ENCODE assay signal across 8 mouse cellular contexts in genomic region chr17:22417510-22417909, GRCm38 (mm10). TPM values are rescaled to one million over a fixed set of nuclear protein-coding genes. Genes with fewer than 3 reads are reported as not detected.
DNase-seq lines count a peak whose midpoint lies in the region; ATAC-seq lines count a peak whose summit lies in the region.

No protein-coding gene starts in this region.

- H3K9me3 ChIP-seq in forebrain, embryonic 14.5 days (replicated peaks; ENCODE audit: control insufficient read depth, low read length) = no peaks in the 10 kb centered on the region
- no peaks in the 10 kb centered on the region for H3K9me3 ChIP-seq in hindbrain, embryonic 15.5 days

- 2% methylated on average over 3 of the region's 3 CpGs for WGBS in forebrain, embryonic 14.5 days
- under 1% methylated on average over 3 of the region's 3 CpGs for WGBS in hindbrain, embryonic 15.5 days

- peak; percentile 45 to 83 for DNase-seq in heart, adult 18-20 months
- DNase-seq in heart, postnatal 25 days (ENCODE audit: low spot score) = no peak
- peak; percentile 43 for DNase-seq in c-Kit-positive CD71-negative TER-119-negative erythroid progenitor cells, embryonic 14.5 days (ENCODE audit: low read depth)
- peak; percentile 80 for DNase-seq in forebrain, embryonic 14.5 days (ENCODE audit: low spot score)
- peak; percentile 21 to 73 for DNase-seq in layer of hippocampus, postnatal 25 days (ENCODE audit: extremely low spot score in 1 of 2, low spot score in 1 of 2)
- DNase-seq in mesoderm, embryonic 11.5 days (ENCODE audit: low read depth, low spot score) = peak; percentile 68
- DNase-seq in spleen, adult 12 weeks (ENCODE audit: low spot score) = peak; percentile 9

- intact Hi-C loops in heart, postnatal 25 days (cut with DNase I) = loop anchor here (2.0 to 10.0 kb wide), 2 partner anchors 253 to 333 kb away; partner anchors contain the start of gene Zfp947

- no peak overlapping the region for H3K4me2 ChIP-seq in forebrain, embryonic 14.5 days (ENCODE audit: low read length)
- H3K4me2 ChIP-seq in hindbrain, embryonic 15.5 days = no peak overlapping the region

- H3K4me1 ChIP-seq in forebrain, embryonic 14.5 days (ENCODE audit: control insufficient read depth, insufficient read depth, low read length) = no peaks in the 10 kb centered on the region
- H3K4me1 ChIP-seq in hindbrain, embryonic 15.5 days (replicated peaks) = no peaks in the 10 kb centered on the region

- H3K4me3 ChIP-seq in forebrain, embryonic 14.5 days (ENCODE audit: low read depth, low read length) = no peak overlapping the region
- no peak overlapping the region for H3K4me3 ChIP-seq in hindbrain, embryonic 15.5 days

- no peak overlapping the region for H3K9ac ChIP-seq in forebrain, embryonic 14.5 days (ENCODE audit: low read length)
- no peak overlapping the region for H3K9ac ChIP-seq in hindbrain, embryonic 15.5 days

- no peak overlapping the region for H3K27ac ChIP-seq in forebrain, embryonic 14.5 days (ENCODE audit: low read depth, low read length)
- no peak overlapping the region for H3K27ac ChIP-seq in hindbrain, embryonic 15.5 days (replicated peaks)

- H3K36me3 ChIP-seq in forebrain, embryonic 14.5 days (ENCODE audit: control insufficient read depth, insufficient read depth, low read length) = no peaks in the 10 kb centered on the region
- H3K36me3 ChIP-seq in hindbrain, embryonic 15.5 days = no peaks in the 10 kb centered on the region

- no peaks in the 10 kb centered on the region for H3K27me3 ChIP-seq in forebrain, embryonic 14.5 days (replicated peaks; ENCODE audit: control insufficient read depth, insufficient read depth, low read length)
- no peaks in the 10 kb centered on the region for H3K27me3 ChIP-seq in hindbrain, embryonic 15.5 days

- peak; percentile 57; the same call in 1 of the 2 replicates for ATAC-seq in forebrain, embryonic 14.5 days
- ATAC-seq in hindbrain, embryonic 15.5 days (ENCODE audit: low FRiP score, low read depth) = peak; percentile 65; the same call in 1 of the 2 replicates

RNA-seq across cellular contexts. Expression of gene Zfp946, which starts 6.5 kb away (rescaled TPM):
- total RNA-seq in heart, adult 18-20 months (2021) = 1 to 10 TPM; 3.3 to 4.1 TPM
- total RNA-seq in heart, postnatal 25 days (2021) = 1 to 10 TPM; 3.0 to 3.7 TPM
- 29.8 and 37.7 TPM in 2 replicates for polyA plus RNA-seq in forebrain, embryonic 14.5 days (2014; fragmentation: Nextera tagmentation; extraction: Ambion mirVana)
- 32.6 and 35.1 TPM in 2 replicates for polyA plus RNA-seq in hindbrain, embryonic 15.5 days (2015; fragmentation: Nextera tagmentation; extraction: Ambion mirVana)
- total RNA-seq in layer of hippocampus, postnatal 25 days (2021) = 10 to 100 TPM; 10.2 to 11.4 TPM

RNA-seq across cellular contexts. Expression of gene Zfp758, which starts 56.3 kb away (rescaled TPM):
- total RNA-seq in heart, adult 18-20 months (2021) = 1 to 10 TPM; 9.6 to 9.7 TPM
- total RNA-seq in heart, postnatal 25 days (2021) = 1 to 10 TPM; 7.6 to 9.3 TPM
- polyA plus RNA-seq in forebrain, embryonic 14.5 days (2014; fragmentation: Nextera tagmentation; extraction: Ambion mirVana) = 7.2 and 11.9 TPM in 2 replicates
- polyA plus RNA-seq in hindbrain, embryonic 15.5 days (2015; fragmentation: Nextera tagmentation; extraction: Ambion mirVana) = 7.6 and 9.9 TPM in 2 replicates
- 10 to 100 TPM in 1 of 2 experiments, 1 to 10 TPM in 1; 9.9 to 10.6 TPM for total RNA-seq in layer of hippocampus, postnatal 25 days (2021)

RNA-seq across cellular contexts. Expression of gene Zfp944, which starts 56.3 kb away (rescaled TPM):
- total RNA-seq in heart, adult 18-20 months (2021) = 1 to 10 TPM; 4.2 to 4.5 TPM
- total RNA-seq in heart, postnatal 25 days (2021) = 1 to 10 TPM; 4.4 to 4.8 TPM
- 19.8 and 23.8 TPM in 2 replicates for polyA plus RNA-seq in forebrain, embryonic 14.5 days (2014; fragmentation: Nextera tagmentation; extraction: Ambion mirVana)
- polyA plus RNA-seq in hindbrain, embryonic 15.5 days (2015; fragmentation: Nextera tagmentation; extraction: Ambion mirVana) = 13.1 and 13.8 TPM in 2 replicates
- total RNA-seq in layer of hippocampus, postnatal 25 days (2021) = 1 to 10 TPM; 9.1 to 9.8 TPM
